Mouse (Mus musculus): ENCODE results near the gene Atp6v1fnb.

DNA sequence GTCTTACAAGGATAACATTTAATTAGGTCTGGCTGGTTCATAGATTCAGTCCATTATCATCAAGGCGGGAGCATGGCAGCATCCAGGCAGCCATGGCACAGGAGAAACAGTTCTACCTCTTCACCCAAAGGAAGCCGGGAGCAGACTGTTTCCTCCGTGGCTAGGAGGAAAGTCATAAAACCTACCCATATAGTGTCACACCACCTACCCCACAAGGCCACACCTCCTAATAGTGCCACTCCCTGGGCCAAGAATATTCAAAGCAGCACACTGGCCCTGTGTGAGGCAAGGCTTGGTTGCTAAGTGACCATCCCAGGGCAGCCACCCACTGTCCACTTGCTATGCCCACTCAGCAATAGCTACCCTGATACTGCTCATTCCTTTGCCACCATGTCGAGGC lies at the start of gene Atp6v1fnb:
- TF ChIP-seq POLR2A (IDR thresholded peaks at IDR 0.05; ENCODE audit: low read depth, low read length): no peak
- no peak for TF ChIP-seq CTCF (IDR thresholded peaks at IDR 0.05; ENCODE audit: extremely low read depth, insufficient read depth, insufficient read length, insufficient replicate concordance)
